Mouse (Mus musculus) bone marrow, adult 2 months (tissue): ENCODE data around the gene Sox6.

Experiments used
- CTCF ChIP-seq: fragments of 200-500 bp; IDR thresholded peaks from 2 replicates; pipeline ENCODE4 v1.5.1; 2011; ENCODE audit warnings: low read length, control low read depth; ENCODE audit not compliant: control insufficient read depth, insufficient read depth
- POLR2A ChIP-seq: fragments of 200-500 bp; IDR thresholded peaks from 2 replicates; pipeline ENCODE4 v1.6.1; 2011; ENCODE audit warnings: low read depth, mild to moderate bottlenecking, control low read depth, low read length, borderline replicate concordance; ENCODE audit not compliant: control insufficient read depth

DNA sequence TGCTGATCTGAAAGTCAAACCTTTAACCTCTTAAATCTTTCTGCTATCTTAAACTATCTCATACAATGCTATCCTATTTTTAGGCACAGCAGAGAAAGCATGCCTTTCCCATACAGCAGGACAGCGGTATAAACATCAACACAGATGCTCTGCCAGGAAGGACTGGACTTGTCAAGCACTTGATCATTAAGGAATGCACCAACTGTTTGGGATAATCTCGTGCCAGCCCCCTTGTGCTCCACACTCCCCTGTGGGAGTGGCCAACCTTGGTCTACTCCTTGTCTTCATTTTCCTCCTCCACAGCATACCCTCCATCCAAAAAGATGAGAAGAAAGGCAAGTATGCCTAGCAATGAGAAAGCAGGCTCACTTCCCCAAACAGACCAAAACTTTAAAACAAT, 332.5 kb downstream of the Sox6 start:
- no peak for TF ChIP-seq CTCF
- TF ChIP-seq POLR2A = no peak
